Mouse (Mus musculus) adrenal gland, postnatal 10 days (tissue): ENCODE measurements around the gene Dap. TPM values are rescaled to one million over a fixed set of nuclear protein-coding genes. Genes with fewer than 3 reads are reported as not detected.
A peak's percentile ranks its signal among the peaks of the same experiment; 100 is the strongest.

Experiments used
- DNase-seq: peaks from one replicate; pipeline ENCODE4 v3.0.0; 2021; ENCODE audit warnings: mixed read lengths
- total RNA-seq, 2 experiments: library from RNA; stranded (reverse); gene quantifications; 2 replicates each; pipeline ENCODE4 v1.2.3; 2021

Gene Dap
- total RNA-seq, 2 experiments from 2014 or later, result 71.1 to 81.2 TPM

DNA sequence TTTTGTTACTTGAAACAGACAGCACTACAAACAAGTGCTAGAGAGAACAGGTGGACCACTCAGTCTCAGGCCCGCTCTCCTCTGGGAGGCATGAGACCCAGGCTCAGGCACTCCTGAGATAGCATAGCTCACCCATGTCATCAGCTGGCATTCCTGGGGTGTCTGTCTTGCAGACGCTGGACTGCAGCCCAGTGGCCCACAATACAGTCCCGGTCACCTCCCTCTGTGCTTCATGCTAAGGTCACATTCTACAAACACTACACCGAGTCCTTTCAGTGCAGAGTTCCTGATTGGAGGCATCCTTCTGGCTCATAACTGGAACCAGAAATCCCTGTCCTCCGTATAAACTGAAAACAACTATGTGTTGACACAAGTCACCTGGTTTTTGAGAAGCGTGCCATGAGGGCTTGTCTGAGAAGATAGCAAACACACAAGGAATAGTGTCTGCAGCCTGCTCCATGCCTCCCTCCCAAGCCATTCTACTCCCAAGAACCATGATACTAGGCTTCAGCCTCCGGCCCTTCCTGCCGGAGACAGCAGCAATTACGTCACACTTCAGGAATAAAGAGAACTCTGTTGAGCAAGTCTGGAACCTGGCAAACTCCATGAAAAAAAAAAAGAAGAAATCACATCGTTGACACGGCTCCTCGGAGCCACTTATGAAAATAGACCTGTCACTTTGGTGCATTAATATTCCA lies 78.3 kb downstream of the Dap start:
- no peak for DNase-seq

- no peak for DNase-seq
Measured at GRCm38 (mm10) chr15:31304302-31304701, 80.2 kb downstream of the Dap start.

DNA sequence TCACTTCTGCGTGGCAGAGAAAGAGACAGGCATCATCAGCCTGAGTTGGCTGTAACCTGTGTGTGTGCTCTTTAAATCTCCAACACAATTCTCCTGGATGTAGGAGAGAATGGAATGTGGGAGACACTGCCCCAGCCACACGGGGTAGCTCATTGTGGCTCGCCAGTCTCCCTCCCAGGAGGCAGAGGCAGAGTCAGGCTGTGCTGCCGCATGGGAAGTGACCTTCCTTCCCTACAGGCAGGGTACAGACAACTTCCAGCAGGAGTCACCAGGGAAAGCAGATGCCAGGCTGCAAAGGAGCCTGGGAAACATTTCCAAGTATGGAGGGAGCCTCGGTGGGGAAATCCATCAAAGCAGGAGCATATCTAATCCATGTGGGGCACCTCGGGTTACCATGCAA lies 81.1 kb downstream of the Dap start:
- no peak for DNase-seq

- DNase-seq, result no peak
Measured at GRCm38 (mm10) chr15:31306726-31307125, 82.6 kb downstream of the Dap start.

DNA sequence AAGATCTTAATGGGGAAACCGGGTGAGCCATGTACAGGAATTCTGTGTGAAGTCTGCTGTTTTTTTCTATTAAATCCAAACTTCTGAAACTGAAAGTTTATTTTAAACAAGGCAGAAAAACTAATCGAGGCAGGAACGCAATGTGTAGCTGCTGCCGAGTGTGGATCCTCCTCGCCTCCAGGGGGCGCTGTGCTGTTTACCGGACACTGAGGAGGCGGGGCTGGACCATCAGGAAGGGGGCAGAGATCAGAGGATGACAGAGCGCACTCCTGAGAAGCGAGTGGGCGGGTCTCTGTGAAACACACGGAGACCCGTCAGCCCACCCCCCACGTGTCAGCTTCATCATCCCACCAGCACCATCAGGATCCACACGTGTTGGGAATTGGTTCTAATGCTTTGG lies 85.4 kb downstream of the Dap start:
- DNase-seq, result no peak

DNA sequence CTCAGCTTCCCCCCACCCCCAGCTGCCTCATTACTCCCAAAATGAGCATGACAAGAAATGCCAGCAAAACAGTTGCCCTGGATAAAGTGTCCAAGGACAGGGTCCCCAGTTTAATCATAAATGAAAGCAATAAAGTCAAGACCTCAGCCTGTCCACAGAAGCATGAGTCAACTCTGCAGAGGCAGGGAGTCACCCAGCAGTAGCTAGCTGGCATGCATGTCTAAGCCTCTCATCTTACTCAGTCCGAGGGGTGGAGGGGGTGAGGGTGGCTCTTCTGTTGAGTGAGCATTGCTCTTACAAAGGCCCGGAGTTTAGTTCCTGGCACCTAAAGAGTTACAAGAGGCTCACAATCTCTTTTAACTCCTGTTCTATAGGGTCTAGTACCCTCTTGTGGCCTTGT lies 87.9 kb downstream of the Dap start:
- DNase-seq, result no peak

- peak; percentile 89 for DNase-seq
Measured at GRCm38 (mm10) chr15:31315630-31316231, 91.6 kb downstream of the Dap start.

GRCm38 (mm10) chr15:31317056-31317805 lies 93.1 kb downstream of the Dap start:
- no peak for DNase-seq

DNA sequence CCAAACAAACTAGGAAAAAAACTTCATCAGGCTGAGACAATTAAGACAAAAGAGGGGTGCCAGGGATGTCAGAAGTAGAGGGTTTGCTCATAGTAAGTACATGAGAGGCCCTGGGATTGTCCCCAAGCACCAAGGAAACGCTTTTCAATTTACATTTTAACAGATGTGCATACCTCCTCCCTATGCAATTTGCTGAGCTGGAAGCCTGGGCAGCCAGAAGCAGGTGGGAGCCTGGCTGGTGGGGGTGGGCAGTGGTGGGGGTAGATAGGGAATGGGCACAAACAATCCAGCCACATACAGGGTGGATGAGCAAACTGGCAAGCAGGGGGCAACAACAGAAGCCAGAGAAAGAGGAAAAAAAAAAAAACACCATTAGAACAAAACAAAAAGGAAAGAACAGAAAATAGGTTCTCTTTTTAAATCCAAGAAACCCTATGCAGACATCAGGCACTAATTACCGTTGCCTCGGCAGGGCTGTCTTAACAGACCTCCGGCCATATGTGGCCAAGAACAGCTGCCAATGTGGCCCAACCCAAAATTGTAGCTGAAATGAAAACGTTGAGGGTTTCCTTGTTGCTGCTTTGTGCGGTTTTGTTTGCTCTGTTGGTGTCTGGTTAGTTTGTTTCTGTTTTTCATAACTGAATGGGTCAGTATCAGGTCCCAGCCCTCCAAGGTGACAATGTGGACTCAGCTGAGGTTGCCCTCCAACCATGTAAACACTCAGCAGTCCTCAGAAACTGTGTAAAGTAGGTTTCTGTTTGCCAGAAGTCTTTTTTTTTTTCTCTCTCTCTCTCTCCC lies 94.2 kb downstream of the Dap start:
- no peak for DNase-seq

GRCm38 (mm10) chr15:31319046-31319445 lies 94.9 kb downstream of the Dap start:
- no peak for DNase-seq

DNA sequence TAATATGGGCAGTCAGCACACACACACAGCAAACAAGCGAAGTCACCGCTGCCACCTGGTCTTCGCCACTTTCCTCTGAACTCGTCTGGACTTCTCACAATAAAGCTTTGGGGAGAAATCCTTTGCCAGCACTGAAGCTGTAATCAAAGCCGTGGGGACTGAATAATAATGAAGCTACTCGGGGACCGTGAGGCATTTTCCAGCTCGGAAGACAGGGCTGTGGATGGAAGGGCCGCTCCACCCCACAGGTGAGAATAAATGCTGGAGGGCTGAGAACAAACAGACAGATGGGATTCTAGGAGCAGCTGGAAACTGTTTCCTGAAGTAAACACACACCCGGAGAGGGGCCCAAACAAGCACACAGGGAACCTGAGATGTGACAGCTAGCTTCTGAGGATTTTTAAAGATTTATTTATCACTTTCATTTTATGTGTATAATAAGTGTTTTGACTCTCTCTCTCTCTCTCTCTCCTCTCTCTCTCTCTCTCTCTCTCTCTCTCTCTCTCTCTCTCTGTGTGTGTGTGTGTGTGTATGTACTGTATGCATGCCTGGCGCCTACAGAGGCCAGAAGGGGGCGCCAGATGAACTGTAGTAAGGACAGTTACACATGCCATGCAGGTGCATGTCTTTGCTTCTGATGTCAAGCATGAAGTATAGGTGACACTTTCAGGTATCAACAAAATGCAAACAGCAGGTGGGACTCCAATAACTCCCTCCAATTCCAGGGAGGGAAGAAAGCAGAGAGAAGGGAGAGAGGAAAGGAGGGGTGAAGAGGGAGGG lies 96.7 kb downstream of the Dap start:
- DNase-seq, result no peak

DNA sequence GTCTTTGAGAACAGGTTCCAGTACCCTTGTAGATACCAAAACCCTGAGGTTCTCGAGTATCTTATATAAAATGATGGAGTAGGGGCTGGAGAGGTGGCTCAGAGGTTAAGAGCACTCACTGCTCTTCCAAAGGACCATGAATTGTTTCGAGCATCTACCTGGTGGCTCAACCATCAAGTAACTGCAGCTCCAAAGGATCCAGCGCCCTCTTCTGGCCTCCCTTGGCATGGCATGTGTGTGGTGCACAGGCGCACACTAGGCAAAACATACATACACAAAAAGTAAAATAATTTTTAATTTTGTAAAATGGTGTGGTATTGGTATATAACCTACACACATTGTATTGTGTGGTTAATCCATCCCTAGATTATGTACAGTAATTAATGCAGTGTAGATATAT lies 99.6 kb downstream of the Dap start:
- DNase-seq, result no peak

Other genes starting within 250 kb of the Dap start
- 1 to 10 TPM; 1.6 to 2.1 TPM for gene Ankrd33b, start 143.4 kb downstream of the Dap start, total RNA-seq
- 1 to 10 TPM; 2.6 to 3.5 TPM for gene Ropn1l, start 229.4 kb downstream of the Dap start, total RNA-seq